Comparison of ENCODE assay signal across 9 mouse cellular contexts in genomic region chr15:103250195-103250740, GRCm38 (mm10). TPM values are rescaled to one million over a fixed set of nuclear protein-coding genes. Genes with fewer than 3 reads are reported as not detected.
A peak's percentile ranks its signal among the peaks of the same experiment; 100 is the strongest.
DNase-seq lines count a peak whose midpoint lies in the region; ATAC-seq lines count a peak whose summit lies in the region.
"Had no signal": no experiment of that assay in that cellular context is flagged by ENCODE, and none has a peak within 500 bp of the region (broad histone marks: within the 10 kb centered on the region; RNA-seq: fewer than 3 reads in every experiment).

No protein-coding gene starts in this region.

- no peak overlapping the region for H3K27ac ChIP-seq in lung, embryonic 16.5 days (ENCODE audit: low read length)

- H3K27me3 ChIP-seq in lung, embryonic 16.5 days (ENCODE audit: control insufficient read depth, insufficient read depth, low read depth, low read length) = peaks cover 3% of the 10 kb centered on the region; the same call in 1 of the 2 replicates

- H3K9ac ChIP-seq in lung, embryonic 16.5 days (ENCODE audit: low read length) = no peak overlapping the region

- WGBS in lung, embryonic 16.5 days = 16% methylated on average over 2 of the region's 2 CpGs

- H3K4me3 ChIP-seq in lung, embryonic 16.5 days (ENCODE audit: low read length) = no peak overlapping the region

- H3K9me3 ChIP-seq in lung, embryonic 16.5 days (ENCODE audit: control insufficient read depth, low read length) = no peaks in the 10 kb centered on the region

- peaks cover 35% of the 10 kb centered on the region for H3K36me3 ChIP-seq in lung, embryonic 16.5 days (ENCODE audit: control insufficient read depth, insufficient read depth, low read length)

- H3K4me1 ChIP-seq in lung, embryonic 16.5 days (replicated peaks; ENCODE audit: control insufficient read depth, insufficient read depth, low read length) = peaks cover 7% of the 10 kb centered on the region

- peak; percentile 39 to 66 for DNase-seq in urinary bladder, adult 18-20 months (ENCODE audit: low spot score in 2 of 2)
- DNase-seq in urinary bladder, postnatal 10 days (ENCODE audit: low spot score) = no peak
- DNase-seq in cerebellum, adult 9-10 months = peak; percentile 44
- peak; percentile 63 to 67 for DNase-seq in gastrocnemius, postnatal 36 days
- DNase-seq in kidney, adult 9 months = peak; percentile 84
- DNase-seq in spleen, adult 12 weeks (ENCODE audit: low spot score) = peak; percentile 79

- intact Hi-C loops in gastrocnemius, postnatal 36 days (cut with DNase I) = loop anchor here (2.0 kb wide), 1 partner anchor 59 kb away; no protein-coding TSS in a partner anchor

- 0 out of 2 replicates have a peak, but pooled peaks have one; percentile 16 for ATAC-seq in lung, embryonic 16.5 days (ENCODE audit: low read depth)
- no peak for ATAC-seq in frontal cortex, adult (ENCODE audit: low TSS enrichment)

- no peak overlapping the region for H3K4me2 ChIP-seq in lung, embryonic 16.5 days (ENCODE audit: low read depth, low read length)

RNA-seq across cellular contexts. Expression of gene Nfe2, which starts 7.9 kb away (rescaled TPM):
- not detected for total RNA-seq in gastrocnemius, postnatal 36 days (2021)
- 4.3 and 6.9 TPM in 2 replicates for polyA plus RNA-seq in lung, embryonic 16.5 days (2015; fragmentation: Nextera tagmentation; extraction: Ambion mirVana)
- total RNA-seq: gastrocnemius, adult 8-10 months had no signal

RNA-seq across cellular contexts. Expression of gene Hnrnpa1, which starts 10.0 kb away (rescaled TPM):
- total RNA-seq in gastrocnemius, postnatal 36 days (2021) = 100 to 1,000 TPM in 1 of 2 experiments, 10 to 100 TPM in 1; 80.3 to 101 TPM
- 728 and 785 TPM in 2 replicates for polyA plus RNA-seq in lung, embryonic 16.5 days (2015; fragmentation: Nextera tagmentation; extraction: Ambion mirVana)

RNA-seq across cellular contexts. Expression of gene Cbx5, which starts 10.7 kb away (rescaled TPM):
- 10 to 100 TPM; 26.4 to 26.6 TPM for total RNA-seq in gastrocnemius, postnatal 36 days (2021)
- polyA plus RNA-seq in lung, embryonic 16.5 days (2015; fragmentation: Nextera tagmentation; extraction: Ambion mirVana) = 99.2 and 102 TPM in 2 replicates

RNA-seq across cellular contexts. Expression of gene Copz1, which starts 22.2 kb away (rescaled TPM):
- 10 to 100 TPM; 33.4 to 34.6 TPM for total RNA-seq in gastrocnemius, postnatal 36 days (2021)
- 282 and 290 TPM in 2 replicates for polyA plus RNA-seq in lung, embryonic 16.5 days (2015; fragmentation: Nextera tagmentation; extraction: Ambion mirVana)
